Mouse (Mus musculus): ENCODE results near the gene Krt33a.

Krt33a gene

GRCm38 (mm10) chr11:99990571-99990970, 25.4 kb downstream of the Krt33a start:
- ChIA-PET CTCF (interaction anchor here in 2 of 4 experiments (0.6 to 1.2 kb wide), 3 partner anchors 68 to 641 kb away, joined by 3 to 4 read pairs (median 3); no protein-coding TSS in a partner anchor), POLR2A (interaction anchor here in 2 of 4 experiments (0.7 kb wide), 2 partner anchors 605 to 656 kb away, joined by 3 read pairs; no protein-coding TSS in a partner anchor)

DNA sequence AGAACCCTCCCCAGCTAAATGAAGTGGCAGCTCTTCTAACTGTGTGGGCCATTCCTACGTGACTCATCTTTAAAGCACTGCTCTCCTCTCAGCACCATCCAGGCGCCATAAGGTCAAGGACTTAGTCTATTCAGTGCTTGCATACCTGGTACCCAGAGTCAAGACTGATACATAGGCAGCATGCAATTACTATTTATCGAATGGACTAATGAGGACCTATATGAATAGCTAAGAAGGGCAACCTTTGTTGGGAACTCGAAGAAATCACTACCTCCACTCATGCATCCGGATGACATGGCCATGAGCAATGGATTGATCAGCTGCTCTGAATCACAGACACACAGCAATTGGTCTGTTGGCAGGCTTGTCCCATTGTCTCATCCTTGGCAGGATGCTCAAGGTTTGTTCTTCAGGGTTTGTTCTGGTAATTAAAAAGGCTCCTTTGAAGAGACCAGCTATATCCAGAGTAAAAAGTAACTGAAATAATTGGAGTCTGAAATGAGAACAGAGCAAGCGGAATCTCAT, 26.1 kb downstream of the Krt33a start:
- CTCF ChIA-PET = interaction anchor here in 2 of 4 experiments (0.6 to 1.2 kb wide), 2 partner anchors 69 to 416 kb away, joined by 3 to 4 read pairs; no protein-coding TSS in a partner anchor

GRCm38 (mm10) chr11:99988530-99988929, 27.5 kb downstream of the Krt33a start:
- CTCF ChIA-PET = interaction anchor here in 1 of 4 experiments (0.7 kb wide), 1 partner anchor 1646 kb away, joined by 3 read pairs; no protein-coding TSS in a partner anchor
- POLR2A ChIA-PET = no interaction called here

More for the DNA sequence above, 26.1 kb downstream of the Krt33a start:
- POLR2A ChIA-PET = no interaction called here

DNA sequence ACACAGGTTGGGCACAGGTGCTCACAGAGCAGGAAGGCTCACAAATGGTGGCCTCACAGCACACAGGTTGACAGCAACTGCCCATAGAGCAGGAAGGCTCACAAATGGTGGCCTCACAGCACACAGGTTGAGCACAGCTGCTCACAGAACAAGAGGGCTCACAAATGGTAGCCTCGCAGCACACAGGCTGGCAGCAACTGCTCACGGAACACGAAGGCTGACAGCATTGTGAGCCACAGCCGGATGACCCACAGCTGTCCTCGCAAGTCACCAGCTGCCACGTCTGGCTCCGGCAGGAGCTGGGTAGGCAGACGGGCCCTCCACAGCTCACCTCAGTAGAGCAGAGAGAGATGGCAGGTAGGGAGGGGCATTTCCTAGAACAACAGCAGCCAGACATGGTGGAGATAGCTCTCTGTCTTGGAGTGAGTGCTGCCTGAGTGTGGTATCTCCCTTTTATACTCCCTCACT, 29.8 kb downstream of the Krt33a start, which contains the start of gene Krtap16-1:
Gene Krtap16-1 (minus strand): TSS at position 418 of the 468 bp plus-strand sequence.
- ChIA-PET POLR2A (no interaction called here), CTCF (interaction anchor here in 2 of 4 experiments (0.9 to 1.0 kb wide), 2 partner anchors 183 to 312 kb away, joined by 3 to 4 read pairs; no protein-coding TSS in a partner anchor)

GRCm38 (mm10) chr11:99985291-99986092, 30.5 kb downstream of the Krt33a start:
- ChIA-PET CTCF (interaction anchor here in 3 of 4 experiments (0.7 to 1.0 kb wide), 3 partner anchors 50 to 313 kb away, joined by 3 to 6 read pairs (median 4); no protein-coding TSS in a partner anchor), POLR2A (no interaction called here)

DNA sequence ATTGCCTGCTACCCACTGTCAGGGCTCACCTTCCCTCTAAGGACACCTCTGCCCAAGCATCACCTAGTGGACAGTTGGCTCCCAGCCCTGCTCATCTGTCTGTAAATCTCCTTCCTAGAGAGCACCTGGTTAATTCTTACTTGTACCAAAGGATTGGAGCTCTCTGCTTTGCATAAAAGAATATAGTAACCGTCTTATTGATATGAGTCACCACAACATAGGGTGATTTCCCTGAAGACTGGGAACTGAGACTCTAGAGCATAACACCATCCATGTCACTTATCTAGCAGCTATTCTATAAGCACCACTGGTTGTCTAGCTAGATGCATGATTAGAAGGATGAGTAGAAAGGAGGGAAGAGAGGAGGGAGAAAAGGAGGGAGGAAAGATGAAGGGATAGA, 32.6 kb downstream of the Krt33a start:
- POLR2A ChIA-PET = no interaction called here
- CTCF ChIA-PET = no interaction called here

GRCm38 (mm10) chr11:99982731-99983130, 33.3 kb downstream of the Krt33a start:
- POLR2A ChIA-PET = interaction anchor here in 1 of 4 experiments (0.6 kb wide), 1 partner anchor 69 kb away, joined by 4 read pairs; no protein-coding TSS in a partner anchor
- CTCF ChIA-PET = no interaction called here

DNA sequence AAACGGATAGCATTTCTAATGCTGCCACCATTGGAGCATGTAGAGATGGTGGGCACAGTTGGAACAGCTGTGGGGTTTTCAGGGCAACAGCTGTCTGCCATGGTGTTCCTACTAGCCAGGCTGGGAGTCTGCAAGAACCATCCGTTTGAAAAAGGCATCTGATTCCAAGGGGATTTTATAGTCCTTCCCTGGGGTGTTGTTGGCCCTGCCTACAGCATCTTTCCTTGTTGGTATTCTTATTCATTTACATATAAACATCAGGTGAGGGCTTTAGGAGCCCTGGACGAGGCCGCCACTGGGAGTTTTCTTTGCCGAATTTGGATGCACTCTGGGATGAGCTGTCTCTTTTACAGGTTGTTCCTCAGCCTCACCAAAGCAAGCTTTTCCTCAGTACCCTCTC, 37.1 kb downstream of the Krt33a start, which contains the start of gene Krtap29-1:
Gene Krtap29-1 (minus strand): TSS at position 101 of the 400 bp plus-strand sequence.
- POLR2A ChIA-PET = interaction anchor here in 1 of 4 experiments (0.6 kb wide), 1 partner anchor 913 kb away, joined by 3 read pairs; no protein-coding TSS in a partner anchor
- CTCF ChIA-PET = interaction anchor here in 1 of 4 experiments (1.6 kb wide), 1 partner anchor 14 kb away, joined by 4 read pairs; no protein-coding TSS in a partner anchor

GRCm38 (mm10) chr11:99965961-99966360, 50.1 kb downstream of the Krt33a start:
- POLR2A ChIA-PET = no interaction called here

GRCm38 (mm10) chr11:99964213-99964612, 51.8 kb downstream of the Krt33a start:
- POLR2A ChIA-PET = no interaction called here

More at GRCm38 (mm10) chr11:99965961-99966360, 50.1 kb downstream of the Krt33a start:
- CTCF ChIA-PET = no interaction called here

More at GRCm38 (mm10) chr11:99964213-99964612, 51.8 kb downstream of the Krt33a start:
- CTCF ChIA-PET = interaction anchor here in 2 of 4 experiments (0.6 to 1.3 kb wide), 6 partner anchors 11 to 390 kb away, joined by 3 to 4 read pairs (median 3); partner anchors contain the start of gene Krtap29-1 (in 1 of the 2)
